Mouse (Mus musculus) lung, embryonic 16.5 days (tissue): ENCODE data around the gene Fam83d. TPM values are rescaled to one million over a fixed set of nuclear protein-coding genes. Genes with fewer than 3 reads are reported as not detected.

Source experiments
- ATAC-seq: fragments of 200-750 bp; cut with Nextera tagmentation; 2 replicates; pipeline ENCODE4 v1.8.0; 2017; ENCODE audit warnings: low read depth, mild to moderate bottlenecking, moderate library complexity
- H3K27ac ChIP-seq: fragments of 300-500 bp; sonication (generic); 2 replicates; pipeline ENCODE4 v1.5.1; 2014; ENCODE audit warnings: mild to moderate bottlenecking, control low read depth, low read length
- H3K27me3 ChIP-seq: fragments of 300-500 bp; sonication (generic); 2 replicates; pipeline ENCODE4 v1.6.1; 2014; ENCODE audit warnings: low read depth, low read length, mixed read lengths; ENCODE audit not compliant: control insufficient read depth, insufficient read depth
- H3K36me3 ChIP-seq: fragments of 300-500 bp; sonication (generic); 2 replicates; pipeline ENCODE4 v1.6.1; 2014; ENCODE audit warnings: low read length; ENCODE audit not compliant: control insufficient read depth, insufficient read depth
- H3K4me1 ChIP-seq: fragments of 300-500 bp; sonication (generic); replicated peaks from 2 replicates; pipeline ENCODE4 v1.6.1; 2014; ENCODE audit warnings: low read length, mixed read lengths; ENCODE audit not compliant: control insufficient read depth, insufficient read depth
- H3K4me2 ChIP-seq: fragments of 300-500 bp; sonication (generic); 2 replicates; pipeline ENCODE4 v1.6.1; 2014; ENCODE audit warnings: low read depth, low read length, control low read depth
- H3K4me3 ChIP-seq: fragments of 300-500 bp; sonication (generic); 2 replicates; pipeline ENCODE4 v1.5.1; 2014; ENCODE audit warnings: mild to moderate bottlenecking, low read length, control low read depth
- H3K9ac ChIP-seq: fragments of 300-500 bp; sonication (generic); 2 replicates; pipeline ENCODE4 v1.6.1; 2014; ENCODE audit warnings: low read length, control low read depth
- H3K9me3 ChIP-seq: fragments of 300-500 bp; sonication (generic); 2 replicates; pipeline ENCODE4 v1.6.1; 2016; ENCODE audit warnings: low read length; ENCODE audit not compliant: control insufficient read depth
- WGBS: fragments of 180-500 bp; shearing (Covaris S2); extraction: QIAGEN DNeasy Blood & Tissue Kit; methylation state at CpG from one replicate; pipeline ENCODE4 v1.1.7; 2014; 5-methylcytosine and 5-hydroxymethylcytosine counted together
- microRNA-seq: library from miRNA; unstranded; fragments of <30 nt; microRNA quantifications from one replicate; pipeline ENCODE4, GENCODE M21; 2016
- polyA plus RNA-seq: library from polyadenylated mRNA; unstranded; fragments of >200 nt; fragmentation: Nextera tagmentation; extraction: Ambion mirVana; gene quantifications from 2 replicates; pipeline ENCODE4 v1.2.1, GENCODE M21; 2015

The Fam83d gene
- polyA plus RNA-seq, 1 experiment from 2014 or later: 63.1 TPM

- H3K9me3 ChIP-seq: no peaks in the 10 kb centered on the region
- 91% methylated on average over 4 of the region's 4 CpGs for WGBS
- ATAC-seq: no peak
- no peak overlapping the region for H3K9ac ChIP-seq
- no peak overlapping the region for H3K4me2 ChIP-seq
- peaks cover 4% of the 10 kb centered on the region for H3K36me3 ChIP-seq
- H3K4me3 ChIP-seq: no peak overlapping the region
- no peaks in the 10 kb centered on the region for H3K27me3 ChIP-seq
- H3K27ac ChIP-seq: no peak overlapping the region
- no peaks in the 10 kb centered on the region for H3K4me1 ChIP-seq
Observed at GRCm38 (mm10) chr2:158816239-158816638, 48.3 kb downstream of the Fam83d start.

- Histone ChIP-seq H3K27ac (no peak overlapping the region), H3K9me3 (no peaks in the 10 kb centered on the region), H3K36me3 (peaks cover 4% of the 10 kb centered on the region), H3K4me1 (no peaks in the 10 kb centered on the region), H3K9ac (no peak overlapping the region), H3K27me3 (no peaks in the 10 kb centered on the region), H3K4me3 (no peak overlapping the region), H3K4me2 (no peak overlapping the region)
- 83% methylated on average over 8 of the region's 8 CpGs for WGBS
- no peak for ATAC-seq
Observed at GRCm38 (mm10) chr2:158817708-158818107, 49.8 kb downstream of the Fam83d start.

- Histone ChIP-seq H3K4me1 (no peaks in the 10 kb centered on the region), H3K27ac (no peak overlapping the region), H3K9me3 (no peaks in the 10 kb centered on the region), H3K4me2 (no peak overlapping the region), H3K9ac (no peak overlapping the region), H3K4me3 (no peak overlapping the region), H3K36me3 (peaks cover 13% of the 10 kb centered on the region), H3K27me3 (no peaks in the 10 kb centered on the region)
- 84% methylated on average over 2 of the region's 2 CpGs for WGBS
- ATAC-seq: no peak
Observed at GRCm38 (mm10) chr2:158828124-158828523, 60.2 kb downstream of the Fam83d start.

- H3K27ac ChIP-seq: no peak overlapping the region
- peaks cover 14% of the 10 kb centered on the region for H3K36me3 ChIP-seq
- H3K27me3 ChIP-seq: no peaks in the 10 kb centered on the region
- H3K9ac ChIP-seq: no peak overlapping the region
- H3K4me2 ChIP-seq: no peak overlapping the region
- H3K4me1 ChIP-seq: no peaks in the 10 kb centered on the region
- 81% methylated on average over 6 of the region's 6 CpGs for WGBS
- no peaks in the 10 kb centered on the region for H3K9me3 ChIP-seq
- no peak for ATAC-seq
- H3K4me3 ChIP-seq: no peak overlapping the region
Observed at GRCm38 (mm10) chr2:158829746-158830145, 61.9 kb downstream of the Fam83d start.

- H3K9me3 ChIP-seq: no peaks in the 10 kb centered on the region
- H3K4me3 ChIP-seq: no peak overlapping the region
- no peak overlapping the region for H3K27ac ChIP-seq
- H3K36me3 ChIP-seq: peaks cover 19% of the 10 kb centered on the region
- no peak overlapping the region for H3K4me2 ChIP-seq
- 75% methylated on average over 5 of the region's 5 CpGs for WGBS
- no peak overlapping the region for H3K9ac ChIP-seq
- H3K27me3 ChIP-seq: no peaks in the 10 kb centered on the region
- no peak for ATAC-seq
- H3K4me1 ChIP-seq: no peaks in the 10 kb centered on the region
Observed at GRCm38 (mm10) chr2:158833221-158833620, 65.3 kb downstream of the Fam83d start.

GRCm38 (mm10) chr2:158833645-158834044 is 65.8 kb downstream of the Fam83d start:
- H3K4me2 ChIP-seq: no peak overlapping the region
- no peaks in the 10 kb centered on the region for H3K27me3 ChIP-seq
- H3K4me1 ChIP-seq: no peaks in the 10 kb centered on the region
- WGBS: 79% methylated on average over 2 of the region's 2 CpGs
- H3K36me3 ChIP-seq: peaks cover 19% of the 10 kb centered on the region
- H3K27ac ChIP-seq: no peak overlapping the region
- no peak for ATAC-seq
- H3K9me3 ChIP-seq: no peaks in the 10 kb centered on the region
- no peak overlapping the region for H3K4me3 ChIP-seq
- no peak overlapping the region for H3K9ac ChIP-seq

Small RNAs within 50 kb of the gene (microRNA-seq; reads per million reads assigned to microRNA genes)
- not detected for gene Gm26141

Other genes with a start within 250 kb of the Fam83d start
- gene Slc32a1, start 157.3 kb upstream of the Fam83d start, polyA plus RNA-seq: not detected in 2 replicates
- 4.9 and 7.2 TPM in 2 replicates for gene Actr5, start 143.2 kb upstream of the Fam83d start, polyA plus RNA-seq
- 22.5 and 24.4 TPM in 2 replicates for gene Ppp1r16b, start 102.7 kb upstream of the Fam83d start, polyA plus RNA-seq
- gene Dhx35, start 26.7 kb downstream of the Fam83d start, polyA plus RNA-seq: 12.5 and 13.9 TPM in 2 replicates